Mouse (Mus musculus) bone marrow macrophage, adult 2 months (primary cell): ENCODE results near the gene Stx18.

Experiments used
- CTCF ChIP-seq: IDR thresholded peaks from 2 replicates; pipeline ENCODE4 v1.5.1; 2012; ENCODE audit warnings: low read depth, mild to moderate bottlenecking, low read length, moderate library complexity
- POLR2A ChIP-seq: IDR thresholded peaks from 2 replicates; pipeline ENCODE4 v1.6.1; 2012; ENCODE audit warnings: mild to moderate bottlenecking, low read depth, low read length, borderline replicate concordance

GRCm38 (mm10) chr5:38063339-38063738 is 24.8 kb downstream of the Stx18 start:
- TF ChIP-seq CTCF (no peak), POLR2A (no peak)
